Mouse (Mus musculus): ENCODE measurements around the gene Gm20517. TPM values are rescaled to one million over a fixed set of nuclear protein-coding genes. Genes with fewer than 3 reads are reported as not detected.

Gene Gm20517
- total and polyA plus RNA-seq, 3 experiments = 1.9 to 2.9 TPM; not detected in 1

DNA sequence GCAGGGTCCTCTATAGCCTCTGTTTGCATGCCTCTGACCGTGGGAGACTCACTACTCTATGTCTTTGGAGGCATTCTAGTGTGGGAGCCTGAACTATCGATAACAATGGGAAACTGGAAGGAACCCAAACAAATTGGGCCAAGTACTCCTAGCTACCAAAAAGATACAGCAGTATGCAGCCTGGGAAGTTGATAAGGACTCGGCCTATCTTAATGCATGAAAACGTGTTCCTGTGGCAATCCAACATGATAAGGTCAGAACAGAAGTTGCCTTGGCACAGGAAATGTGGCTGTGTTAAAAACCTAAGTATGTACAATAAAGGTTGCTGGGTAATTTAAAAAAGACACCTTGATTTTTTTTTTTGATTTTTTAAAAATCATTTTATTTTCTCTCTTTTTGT is 109.8 kb downstream of the Gm20517 start:
- H3K79me2 ChIP-seq (ENCODE audit: control insufficient read depth, insufficient read depth, low read length, poor library complexity) = no peaks in the 10 kb centered on the region
- H3K27ac ChIP-seq (ENCODE audit: control insufficient read depth, low read depth, low read length) = no peak overlapping the region
- H3K27me3 ChIP-seq (ENCODE audit: control insufficient read depth in 1 of 2, insufficient read depth in 2 of 2, low read length in 2 of 2) = peaks cover under 1% of the 10 kb centered on the region in 2 experiments; a peak in 3 of 4 replicates
- H3K4me1 ChIP-seq (ENCODE audit: control insufficient read depth in 1 of 2, insufficient read depth in 2 of 2, low read length in 2 of 2) = peaks cover 6 to 7% of the 10 kb centered on the region in 2 experiments; a peak in 3 of 4 replicates
- no peak overlapping the region for H3K9ac ChIP-seq (ENCODE audit: control insufficient read depth, low read depth, low read length, poor library complexity, severe bottlenecking)
- H3K4me3 ChIP-seq (ENCODE audit: control insufficient read depth in 1 of 2, insufficient read depth in 1 of 2, low read depth in 2 of 2, low read length in 2 of 2) = no peak overlapping the region
- 0 out of 4 replicates have a peak, but pooled peaks cover 0 to 5% of the 10 kb centered on the region in 2 experiments for H3K36me3 ChIP-seq (ENCODE audit: control insufficient read depth in 1 of 2, insufficient read depth in 2 of 2, low read length in 2 of 2)
- DNase-seq (ENCODE audit: low read depth, low spot score) = peak; percentile 66
- H3K9me3 ChIP-seq (replicated peaks; ENCODE audit: insufficient read depth, low read length) = no peaks in the 10 kb centered on the region
- TF ChIP-seq USF2 (IDR thresholded peaks at IDR 0.05; ENCODE audit: borderline replicate concordance in 1 of 2, insufficient read depth in 1 of 2, low read depth in 1 of 2, low read length in 2 of 2) (no peak), MXI1 (IDR thresholded peaks at IDR 0.05; ENCODE audit: low read depth, low read length) (peak; percentile 57; the same call in 1 of the 2 replicates), ZC3H11A (IDR thresholded peaks at IDR 0.05; ENCODE audit: low read depth, low read length) (no peak), ZNF384 (IDR thresholded peaks at IDR 0.05; ENCODE audit: low read depth, low read length) (no peak), RAD21 (IDR thresholded peaks at IDR 0.05; ENCODE audit: low read depth, low read length) (no peak), GABPA (IDR thresholded peaks at IDR 0.05; ENCODE audit: low read depth, low read length) (no peak), RCOR1 (IDR thresholded peaks at IDR 0.05; ENCODE audit: low read depth, low read length) (peak; percentile 85), GATA1 (IDR thresholded peaks at IDR 0.05; ENCODE audit: low read depth, low read length) (peak; percentile 91), BHLHE40 (IDR thresholded peaks at IDR 0.05; ENCODE audit: borderline replicate concordance, low read depth, low read length) (peak; percentile 94), EP300 (IDR thresholded peaks at IDR 0.05; ENCODE audit: low read depth in 1 of 2, low read length in 2 of 2) (peak; percentile 80 to 84), TAL1 (IDR thresholded peaks at IDR 0.05; ENCODE audit: low read length) (no peak), POLR2AphosphoS5 (IDR thresholded peaks at IDR 0.05; ENCODE audit: borderline replicate concordance, low read depth, low read length) (no peak), NRF1 (IDR thresholded peaks at IDR 0.05; ENCODE audit: insufficient read depth, low read depth, low read length, poor library complexity, severe bottlenecking) (no peak), TBP (IDR thresholded peaks at IDR 0.05; ENCODE audit: low read depth, low read length) (no peak), MAZ (IDR thresholded peaks at IDR 0.05; ENCODE audit: low read depth, low read length) (no peak), USF1 (IDR thresholded peaks at IDR 0.05; ENCODE audit: low read depth, low read length) (no peak), ZMIZ1 (IDR thresholded peaks at IDR 0.05; ENCODE audit: low read depth, low read length) (no peak), ETS1 (IDR thresholded peaks at IDR 0.05; ENCODE audit: low read depth, low read length) (peak; percentile 80), MAFK (IDR thresholded peaks at IDR 0.05; ENCODE audit: borderline replicate concordance, low read depth, low read length) (no peak; the same call in 1 of the 2 replicates), CHD2 (IDR thresholded peaks at IDR 0.05; ENCODE audit: low read length) (no peak), CTCF (IDR thresholded peaks at IDR 0.05 in 2 of 3, conservative IDR thresholded peaks at IDR 0.05 in 1 of 3; ENCODE audit: control insufficient read depth in 1 of 3, insufficient read depth in 1 of 3, low read depth in 2 of 3, low read length in 3 of 3, poor library complexity in 1 of 3, severe bottlenecking in 1 of 3) (no peak), KAT2A (conservative IDR thresholded peaks at IDR 0.05; ENCODE audit: low read depth, low read length) (no peak), UBTF (IDR thresholded peaks at IDR 0.05; ENCODE audit: borderline replicate concordance, insufficient read depth, low read depth, low read length) (no peak), POLR2AphosphoS2 (IDR thresholded peaks at IDR 0.05; ENCODE audit: low read length) (no peak), E2F4 (IDR thresholded peaks at IDR 0.05; ENCODE audit: borderline replicate concordance, low read depth, low read length) (no peak), SIN3A (IDR thresholded peaks at IDR 0.05; ENCODE audit: low read length) (peak; percentile 46; the same call in 1 of the 2 replicates), ZKSCAN1 (IDR thresholded peaks at IDR 0.05; ENCODE audit: low read depth, low read length) (no peak), CHD1 (IDR thresholded peaks at IDR 0.05; ENCODE audit: low read depth, low read length) (no peak), TCF12 (IDR thresholded peaks at IDR 0.05; ENCODE audit: low read depth, low read length) (peak; percentile 81), MEF2A (IDR thresholded peaks at IDR 0.05; ENCODE audit: extremely low read depth, insufficient replicate concordance, low read depth, low read length, poor library complexity, severe bottlenecking) (no peak), SMC3 (IDR thresholded peaks at IDR 0.05; ENCODE audit: low read depth, low read length) (no peak), HCFC1 (IDR thresholded peaks at IDR 0.05; ENCODE audit: low read depth, low read length) (0 out of 2 replicates have a peak, but pooled peaks have one; percentile 11), POLR2A (IDR thresholded peaks at IDR 0.05; ENCODE audit: control insufficient read depth in 1 of 2, insufficient read depth in 1 of 2, low read depth in 1 of 2, low read length in 2 of 2, poor library complexity in 1 of 2) (no peak), MYC (IDR thresholded peaks at IDR 0.05; ENCODE audit: low read depth, low read length) (peak; percentile 65; the same call in 1 of the 2 replicates), JUND (IDR thresholded peaks at IDR 0.05; ENCODE audit: low read depth, low read length) (no peak), ELF1 (IDR thresholded peaks at IDR 0.05; ENCODE audit: low read depth, low read length) (no peak), MYB (IDR thresholded peaks at IDR 0.05; ENCODE audit: low read depth, low read length) (no peak), NELFE (IDR thresholded peaks at IDR 0.05; ENCODE audit: low read depth, low read length) (no peak)
